Comparison of ENCODE assay signal across 19 mouse cellular contexts in the genomic region with DNA sequence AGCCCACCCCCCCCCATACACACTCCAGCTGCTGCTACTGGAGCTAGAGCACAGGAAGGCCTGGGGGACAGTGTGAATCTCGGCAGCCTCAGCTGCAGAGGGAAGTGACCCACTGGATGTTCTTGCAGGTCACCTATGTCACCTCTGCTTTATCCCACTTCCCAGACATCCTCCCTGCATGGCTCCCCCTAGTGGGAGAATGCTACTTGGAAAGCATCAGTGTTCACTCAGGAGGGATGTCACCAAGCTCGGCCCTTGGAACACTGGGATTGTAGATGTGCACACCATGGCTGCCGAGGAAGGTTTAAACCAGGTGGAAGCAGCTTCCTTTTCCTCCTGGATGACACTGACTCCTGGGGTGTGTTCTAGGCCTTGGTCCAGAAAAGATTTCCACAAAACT. TPM values are rescaled to one million over a fixed set of nuclear protein-coding genes. Genes with fewer than 3 reads are reported as not detected.
DNase-seq lines count a peak whose midpoint lies in the region; ATAC-seq and TF ChIP-seq lines count a peak whose summit lies in the region.
"Had no signal": no experiment of that assay in that cellular context is flagged by ENCODE, and none has a peak within 500 bp of the region (broad histone marks: within the 10 kb centered on the region; RNA-seq: fewer than 3 reads in every experiment).

No protein-coding gene starts in this region.

- peak; percentile 60 for TF ChIP-seq CTCF in midbrain, postnatal 0 days (IDR thresholded peaks at IDR 0.05)

- H3K9me3 ChIP-seq in hindbrain, embryonic 10.5 days = no peaks in the 10 kb centered on the region
- no peaks in the 10 kb centered on the region for H3K9me3 ChIP-seq in hindbrain, embryonic 12.5 days (replicated peaks)
- H3K9me3 ChIP-seq in midbrain, postnatal 0 days (ENCODE audit: low read length) = no peaks in the 10 kb centered on the region
- no peaks in the 10 kb centered on the region for H3K9me3 ChIP-seq in midbrain, embryonic 15.5 days

- H3K27me3 ChIP-seq in hindbrain, embryonic 10.5 days (ENCODE audit: insufficient read depth, poor library complexity, severe bottlenecking) = no peaks in the 10 kb centered on the region
- peaks cover 4% of the 10 kb centered on the region; the same call in 1 of the 2 replicates for H3K27me3 ChIP-seq in hindbrain, embryonic 12.5 days
- no peaks in the 10 kb centered on the region; the same call in 1 of the 2 replicates for H3K27me3 ChIP-seq in midbrain, postnatal 0 days (ENCODE audit: insufficient read depth, low read length)
- H3K27me3 ChIP-seq in midbrain, embryonic 15.5 days (replicated peaks) = no peaks in the 10 kb centered on the region

- H3K27ac ChIP-seq in hindbrain, embryonic 10.5 days = no peak overlapping the region
- no peak overlapping the region for H3K27ac ChIP-seq in hindbrain, embryonic 12.5 days
- H3K27ac ChIP-seq in midbrain, postnatal 0 days (ENCODE audit: low read depth, low read length) = no peak overlapping the region
- no peak overlapping the region for H3K27ac ChIP-seq in midbrain, embryonic 15.5 days

- H3K4me2 ChIP-seq in hindbrain, embryonic 12.5 days (replicated peaks) = no peak overlapping the region
- H3K4me2 ChIP-seq in midbrain, postnatal 0 days (ENCODE audit: low read depth, low read length, poor library complexity, severe bottlenecking) = no peak overlapping the region
- H3K4me2 ChIP-seq in midbrain, embryonic 15.5 days = no peak overlapping the region
- H3K4me2 ChIP-seq: heart, embryonic 11.5 days; liver, embryonic 11.5 days; lung, embryonic 14.5 days had no signal

- no peak for ATAC-seq in hindbrain, embryonic 12.5 days (ENCODE audit: low FRiP score)
- ATAC-seq in midbrain, postnatal 0 days (ENCODE audit: low FRiP score) = no peak
- ATAC-seq in midbrain, embryonic 15.5 days (replicated peaks) = no peak
- ATAC-seq: midbrain, embryonic 16.5 days had no signal

- H3K36me3 ChIP-seq in hindbrain, embryonic 10.5 days = no peaks in the 10 kb centered on the region
- H3K36me3 ChIP-seq in hindbrain, embryonic 12.5 days = no peaks in the 10 kb centered on the region
- no peaks in the 10 kb centered on the region for H3K36me3 ChIP-seq in midbrain, postnatal 0 days (ENCODE audit: insufficient read depth, low read length)
- no peaks in the 10 kb centered on the region for H3K36me3 ChIP-seq in midbrain, embryonic 15.5 days (replicated peaks)

- no peak overlapping the region for H3K4me3 ChIP-seq in hindbrain, embryonic 10.5 days
- H3K4me3 ChIP-seq in hindbrain, embryonic 12.5 days = no peak overlapping the region
- no peak overlapping the region for H3K4me3 ChIP-seq in midbrain, postnatal 0 days (ENCODE audit: low read depth, low read length)
- H3K4me3 ChIP-seq in midbrain, embryonic 15.5 days = no peak overlapping the region

- DNase-seq in adrenal gland, postnatal 10 days = peak; percentile 4
- no peak for DNase-seq in adrenal gland, adult 18-20 months (ENCODE audit: low spot score in 2 of 2)
- DNase-seq in hindbrain, embryonic 10.5 days (ENCODE audit: low spot score) = peak; percentile 6
- DNase-seq in midbrain, postnatal 0 days (ENCODE audit: low spot score) = no peak
- no peak for DNase-seq in c-Kit-positive CD71-positive TER-119-positive erythroid progenitor cells, embryonic 14.5 days (ENCODE audit: low spot score)
- no peak for DNase-seq in B cell, adult 2 months
- DNase-seq: cerebellum, adult 8-10 months; gastrocnemius, postnatal 36 days; kidney, adult 2 months; layer of hippocampus, postnatal 36 days; left cerebral cortex, postnatal 4 days; lung, embryonic 14.5 days; right cerebral cortex, postnatal 25 days; thymus, postnatal 14 days had no signal

- WGBS in hindbrain, embryonic 10.5 days = 65% methylated on average over 3 of the region's 3 CpGs
- WGBS in hindbrain, embryonic 12.5 days = 62% methylated on average over 3 of the region's 3 CpGs
- 61% methylated on average over 3 of the region's 3 CpGs for WGBS in midbrain, postnatal 0 days
- 65% methylated on average over 3 of the region's 3 CpGs for WGBS in midbrain, embryonic 15.5 days

- H3K4me1 ChIP-seq in hindbrain, embryonic 10.5 days (replicated peaks) = no peaks in the 10 kb centered on the region
- H3K4me1 ChIP-seq in hindbrain, embryonic 12.5 days = no peaks in the 10 kb centered on the region
- no peaks in the 10 kb centered on the region for H3K4me1 ChIP-seq in midbrain, postnatal 0 days (ENCODE audit: insufficient read depth, low read length)
- peaks cover 9% of the 10 kb centered on the region for H3K4me1 ChIP-seq in midbrain, embryonic 15.5 days

- H3K9ac ChIP-seq in hindbrain, embryonic 12.5 days = no peak overlapping the region
- H3K9ac ChIP-seq in midbrain, postnatal 0 days (replicated peaks; ENCODE audit: low read length, poor library complexity, severe bottlenecking) = no peak overlapping the region
- H3K9ac ChIP-seq in midbrain, embryonic 15.5 days = no peak overlapping the region
- H3K9ac ChIP-seq: lung, embryonic 14.5 days had no signal

RNA-seq across cellular contexts. Expression of a gene that starts 43.4 kb away (rescaled TPM):
- total RNA-seq in adrenal gland, postnatal 10 days (2021) = 10 to 100 TPM; 20.4 to 22.3 TPM
- total RNA-seq in adrenal gland, adult 18-20 months (2021) = 10 to 100 TPM; 15.4 to 16.9 TPM
- polyA plus RNA-seq in hindbrain, embryonic 10.5 days (2016; fragmentation: Nextera tagmentation; extraction: Ambion mirVana) = 131 and 150 TPM in 2 replicates
- 76.2 and 86.1 TPM in 2 replicates for polyA plus RNA-seq in hindbrain, embryonic 12.5 days (2016; fragmentation: Nextera tagmentation; extraction: Ambion mirVana)
- total RNA-seq in midbrain, postnatal 0 days (2014; rRNA removed) = 31.3 and 38.4 TPM in 2 replicates
- polyA plus RNA-seq in midbrain, postnatal 0 days (2015; fragmentation: Nextera tagmentation; extraction: Ambion mirVana) = 46.1 and 50.4 TPM in 2 replicates
- 58.4 and 58.8 TPM in 2 replicates for polyA plus RNA-seq in midbrain, embryonic 15.5 days (2015; fragmentation: Nextera tagmentation; extraction: Ambion mirVana)

Comparison
In these comparisons a context has a peak if more than half of its experiments do, and no peak if none do; other contexts are left out.
1. DNase-seq: peak in adrenal gland, postnatal 10 days (single experiment) and hindbrain, embryonic 10.5 days (single experiment); none in adrenal gland, adult 18-20 months (0 of 2), midbrain, postnatal 0 days (single experiment), c-Kit-positive CD71-positive TER-119-positive erythroid progenitor cells, embryonic 14.5 days (single experiment) and B cell, adult 2 months (0 of 2).